Mouse (Mus musculus) CH12.LX (cell line): ENCODE data around the gene Gm10100. TPM values are rescaled to one million over a fixed set of nuclear protein-coding genes. Genes with fewer than 3 reads are reported as not detected.
A peak's percentile ranks its signal among the peaks of the same experiment; 100 is the strongest.
"Not testable (repeated sequence)": the region's sequence is repeated elsewhere in the genome, so short reads cannot be mapped to it uniquely, and the experiment has no call there.

Experiments
- DNase-seq: peaks from one replicate; pipeline ENCODE4 v3.0.0-alpha.2; 2013; ENCODE audit errors: extremely low read depth
- H3K27ac ChIP-seq: 2 replicates; pipeline ENCODE4 v1.5.1; 2012; ENCODE audit warnings: low read depth, mild to moderate bottlenecking, control low read depth, moderate library complexity; ENCODE audit not compliant: insufficient read depth
- H3K27me3 ChIP-seq: replicated peaks from 2 replicates; pipeline ENCODE3; 2012; ENCODE audit warnings: inconsistent platforms
- H3K36me3 ChIP-seq, 2 experiments: replicated peaks in 1 of 2; 2 replicates each; pipeline versions ENCODE3 to v1.6.1; 2012; ENCODE audit warnings: inconsistent platforms in 1 of 2, low read length in 1 of 2, mild to moderate bottlenecking in 1 of 2, mixed read lengths in 1 of 2, moderate library complexity in 1 of 2; ENCODE audit not compliant: control insufficient read depth in 1 of 2, insufficient read depth in 1 of 2
- H3K4me1 ChIP-seq, 2 experiments: 2 replicates each; pipeline ENCODE4 v1.6.1; 2012; ENCODE audit warnings: inconsistent platforms in 1 of 2, moderate library complexity in 1 of 2; ENCODE audit not compliant: insufficient read depth in 2 of 2, control insufficient read depth in 1 of 2
- H3K4me2 ChIP-seq: 2 replicates; pipeline ENCODE4 v1.6.1; 2012; ENCODE audit warnings: low read depth, mild to moderate bottlenecking, control low read depth; ENCODE audit not compliant: poor library complexity, insufficient read depth, severe bottlenecking
- H3K4me3 ChIP-seq, 3 experiments: fragments of 150-350 bp in 1 of 3; sonication (generic) in 1 of 3; replicated peaks in 1 of 3; 2 replicates each; pipeline versions ENCODE3 to v1.5.1; 2011 to 2012; ENCODE audit warnings: low read depth in 2 of 3, low read length in 2 of 3, mild to moderate bottlenecking in 2 of 3, moderate library complexity in 2 of 3, control low read depth in 1 of 3, improper control_type of control experiment in 1 of 3, inconsistent platforms in 1 of 3, mixed read lengths in 1 of 3; ENCODE audit not compliant: poor library complexity in 1 of 3
- H3K79me2 ChIP-seq: replicated peaks from 2 replicates; pipeline ENCODE4 v1.6.1; 2012; ENCODE audit warnings: mild to moderate bottlenecking, moderate library complexity; ENCODE audit not compliant: control insufficient read depth, poor library complexity, insufficient read depth, severe bottlenecking; ENCODE audit errors: extremely low read depth
- H3K9ac ChIP-seq: 2 replicates; pipeline ENCODE4 v1.6.1; 2012; ENCODE audit warnings: low read depth, mild to moderate bottlenecking, control low read depth, moderate library complexity; ENCODE audit not compliant: insufficient read depth
- H3K9me3 ChIP-seq: replicated peaks from 2 replicates; pipeline ENCODE3; 2012; ENCODE audit warnings: low read length, inconsistent platforms, mixed read lengths
- CHD1 ChIP-seq: IDR thresholded peaks from 2 replicates; pipeline ENCODE4 v1.6.1; 2012; ENCODE audit warnings: low read depth, low read length, improper control_type of control experiment, inconsistent platforms
- CHD2 ChIP-seq: IDR thresholded peaks from 2 replicates; pipeline ENCODE4 v1.6.1; 2011; ENCODE audit warnings: low read length, improper control_type of control experiment
- CTCF ChIP-seq, 2 experiments: IDR thresholded peaks in 1 of 2; conservative IDR thresholded peaks in 1 of 2; 2 replicates each; pipeline ENCODE4 v1.5.1; 2011 to 2012; ENCODE audit warnings: low read depth in 2 of 2, low read length in 2 of 2, improper control_type of control experiment in 1 of 2, inconsistent platforms in 1 of 2, mild to moderate bottlenecking in 1 of 2, moderate library complexity in 1 of 2
- E2F4 ChIP-seq: IDR thresholded peaks from 2 replicates; pipeline ENCODE4 v1.6.1; 2011; ENCODE audit warnings: low read depth, low read length, improper control_type of control experiment; ENCODE audit not compliant: insufficient replicate concordance
- ELF1 ChIP-seq: IDR thresholded peaks from 2 replicates; pipeline ENCODE4 v1.6.1; 2014; ENCODE audit warnings: low read depth, mild to moderate bottlenecking, inconsistent platforms, low read length, improper control_type of control experiment
- MAX ChIP-seq: IDR thresholded peaks from 2 replicates; pipeline ENCODE4 v1.6.1; 2011; ENCODE audit warnings: low read length, improper control_type of control experiment
- MYC ChIP-seq: IDR thresholded peaks from 2 replicates; pipeline ENCODE4 v1.6.1; 2011; ENCODE audit warnings: low read depth, mild to moderate bottlenecking, improper control_type of control experiment, low read length
- NELFE ChIP-seq: IDR thresholded peaks from 2 replicates; pipeline ENCODE4 v1.6.1; 2011; ENCODE audit warnings: low read depth, low read length, improper control_type of control experiment
- PAX5 ChIP-seq: IDR thresholded peaks from 2 replicates; pipeline ENCODE4 v1.6.1; 2012; ENCODE audit warnings: low read length, inconsistent platforms, mixed read lengths
- RAD21 ChIP-seq: IDR thresholded peaks from 2 replicates; pipeline ENCODE4 v1.6.1; 2011; ENCODE audit warnings: low read depth, mild to moderate bottlenecking, low read length, improper control_type of control experiment, moderate library complexity
- SMC3 ChIP-seq: IDR thresholded peaks from 2 replicates; pipeline ENCODE4 v1.6.1; 2011; ENCODE audit warnings: low read depth, low read length, improper control_type of control experiment
- TBP ChIP-seq: conservative IDR thresholded peaks from 2 replicates; pipeline ENCODE4 v1.6.1; 2011; ENCODE audit warnings: low read depth, low read length, improper control_type of control experiment
- UBTF ChIP-seq: IDR thresholded peaks from 2 replicates; pipeline ENCODE4 v1.6.1; 2012; ENCODE audit warnings: low read depth, mild to moderate bottlenecking, inconsistent platforms, low read length, improper control_type of control experiment, moderate library complexity
- USF2 ChIP-seq: conservative IDR thresholded peaks from 2 replicates; pipeline ENCODE4 v1.6.1; 2011; ENCODE audit warnings: low read depth, low read length, improper control_type of control experiment
- dilution Hi-C: fragments of 300-500 bp; cut with MboI; formaldehyde crosslinking; loops from 2 replicates; pipeline ENCODE4 v1.14.3; 2020; ENCODE audit warnings: low sequenced_read_pairs; ENCODE audit not compliant: extremely low pct_unique_long_range_greater_than_20kb, extremely low pct_ligation_motif_present
- in situ Hi-C: fragments of 300-500 bp; cut with MboI; formaldehyde crosslinking; loops from 3 replicates; pipeline ENCODE4 v1.14.3; 2019; ENCODE audit warnings: low sequenced_read_pairs, low pct_ligation_motif_present, low pct_unique_long_range_greater_than_20kb, mixed read lengths
- polyA plus RNA-seq: library from polyadenylated mRNA; unstranded; fragments of >175 nt; gene quantifications from 2 replicates; pipeline ENCODE4 v1.2.1, GENCODE M21; 2012; ENCODE audit warnings: low read depth; ENCODE audit not compliant: insufficient read length
- total RNA-seq, 2 experiments: library from RNA; depleted of rRNA; stranded (reverse); fragments of 300-350 nt in 1 of 2; fragments of >200 nt in 1 of 2; gene quantifications; 2 replicates each; pipeline ENCODE4 v1.2.3; 2012 to 2014

Gm10100 gene
- total and polyA plus RNA-seq, 3 experiments, result not detected

DNA sequence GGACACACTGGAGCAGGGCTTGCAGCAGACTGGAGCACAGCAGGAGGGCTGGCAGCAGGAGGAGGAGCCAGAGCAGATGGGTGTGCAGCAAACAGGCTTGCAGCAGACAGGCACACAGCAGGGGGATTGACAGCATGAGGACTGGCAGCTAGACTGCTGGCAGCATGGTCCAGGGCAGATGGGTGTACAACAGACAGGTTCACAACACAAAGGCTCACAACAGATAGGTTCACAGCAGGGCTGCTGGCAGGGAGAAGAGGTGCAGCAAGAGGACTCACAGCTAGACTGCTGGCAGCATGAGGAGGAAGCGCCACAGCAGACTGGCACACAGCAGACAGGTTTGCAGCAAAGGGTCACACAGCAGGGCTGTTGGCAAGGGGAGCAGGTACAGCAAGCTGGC, 24.4 kb downstream of the Gm10100 start:
- H3K9ac ChIP-seq, in situ Hi-C loops, H3K4me2 ChIP-seq, H3K4me1 ChIP-seq, DNase-seq, H3K4me3 ChIP-seq, H3K79me2 ChIP-seq, H3K27ac ChIP-seq, dilution Hi-C loops, H3K36me3 ChIP-seq: not testable (repeated sequence)
- peaks cover 20% of the 10 kb centered on the region for H3K27me3 ChIP-seq
- peaks cover 18% of the 10 kb centered on the region for H3K9me3 ChIP-seq

DNA sequence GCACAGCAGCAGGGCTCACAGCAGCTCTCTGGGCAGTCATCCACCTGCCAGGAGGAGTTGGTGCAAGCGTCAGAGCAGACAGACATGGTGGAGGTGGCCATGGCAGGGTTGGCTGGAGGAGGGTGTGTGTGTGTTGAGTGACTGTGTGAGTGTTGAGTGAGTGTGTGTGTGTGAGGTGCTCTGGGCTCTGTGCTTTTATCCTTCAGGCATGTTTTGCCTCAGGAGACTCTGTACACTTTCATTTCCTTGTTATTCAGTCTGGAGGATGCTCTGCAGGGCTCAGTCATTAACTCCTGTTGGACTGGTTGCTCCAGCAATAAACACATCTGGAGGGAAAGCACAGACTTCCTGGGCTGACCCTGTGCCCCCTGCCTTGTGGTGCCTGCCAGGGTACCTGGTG, 25.0 kb downstream of the Gm10100 start, which contains the start of gene Gm9736:
Gene Gm9736 (minus strand): TSS at position 101 of the 400 bp plus-strand sequence.
- H3K4me3 ChIP-seq, H3K36me3 ChIP-seq, H3K9ac ChIP-seq, H3K79me2 ChIP-seq, H3K4me2 ChIP-seq, dilution Hi-C loops, H3K27ac ChIP-seq, DNase-seq, H3K4me1 ChIP-seq, in situ Hi-C loops: not testable (repeated sequence)
- Histone ChIP-seq H3K27me3 (peaks cover 19% of the 10 kb centered on the region), H3K9me3 (peaks cover 18% of the 10 kb centered on the region)

DNA sequence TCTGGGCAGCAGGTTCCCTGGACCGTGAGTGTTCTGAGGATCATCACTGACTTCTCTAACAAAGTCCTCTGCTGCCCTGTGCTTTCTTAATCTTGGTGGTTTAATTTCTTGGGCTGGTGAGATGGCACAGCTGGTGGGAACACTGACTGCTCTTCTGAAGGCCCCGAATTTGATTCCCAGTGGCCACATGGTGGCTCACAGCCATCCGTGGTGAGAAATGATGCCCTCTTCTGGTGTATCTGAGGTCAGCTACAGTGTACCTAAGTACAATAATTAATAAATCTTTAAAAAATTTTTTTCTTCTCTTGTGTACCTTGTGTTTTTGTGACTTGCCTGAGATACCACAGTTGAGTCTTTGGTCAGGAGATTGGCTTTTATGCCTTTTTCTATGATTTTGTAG, 26.0 kb downstream of the Gm10100 start:
- H3K27ac ChIP-seq, in situ Hi-C loops: not testable (repeated sequence)

DNA sequence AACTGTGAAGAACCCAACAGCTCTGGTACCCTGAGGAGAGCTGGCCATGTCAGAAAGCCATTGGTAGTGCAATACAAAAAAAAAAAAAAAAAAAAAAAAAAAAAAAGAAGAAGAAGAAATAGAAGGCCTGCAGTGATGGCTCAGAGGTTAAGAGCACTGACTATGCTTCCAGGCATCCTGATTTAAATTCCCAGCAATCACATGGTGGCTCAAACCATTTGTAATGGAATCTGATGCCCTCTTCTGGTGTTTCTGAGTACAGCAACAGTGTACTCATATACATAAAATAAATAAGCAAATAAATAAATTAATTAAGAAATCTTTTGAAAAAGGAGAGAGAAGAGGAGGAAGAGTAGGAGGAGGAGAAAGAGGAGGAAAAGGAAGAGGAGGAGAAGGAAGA, 27.2 kb downstream of the Gm10100 start:
- Histone ChIP-seq H3K9me3 (peaks cover 7% of the 10 kb centered on the region), H3K4me3 (no peak overlapping the region), H3K27ac (no peak overlapping the region), H3K79me2 (no peaks in the 10 kb centered on the region), H3K4me1 (no peaks in the 10 kb centered on the region), H3K36me3 (no peaks in the 10 kb centered on the region), H3K27me3 (peaks cover 34% of the 10 kb centered on the region), H3K4me2 (peak overlapping the region; percentile 26; the same call in 1 of the 2 replicates), H3K9ac (no peak overlapping the region)
- in situ Hi-C loops (no loop called here), dilution Hi-C loops (no loop called here)
- TF ChIP-seq RAD21 (peak; percentile 49), USF2 (no peak), MYC (0 out of 2 replicates have a peak, but pooled peaks have one; percentile 23), PAX5 (no peak), E2F4 (no peak), CHD1 (no peak), MAX (no peak), UBTF (no peak), ELF1 (no peak), SMC3 (peak; percentile 39), CTCF (conservative IDR thresholded peaks at IDR 0.05 in 1 of 2, IDR thresholded peaks at IDR 0.05 in 1 of 2; ENCODE audit: low read depth in 2 of 2, low read length in 2 of 2) (peak in 1 of 2 experiments; percentile 51; a peak in 2 of 4 replicates), TBP (no peak), NELFE (no peak), CHD2 (no peak)
- DNase-seq, result no peak

More for the DNA sequence above, 26.0 kb downstream of the Gm10100 start:
- peak; percentile 15 for DNase-seq
- H3K4me3 ChIP-seq, result not testable (repeated sequence)
- H3K9me3 ChIP-seq, result peaks cover 16% of the 10 kb centered on the region
- TF ChIP-seq CTCF (conservative IDR thresholded peaks at IDR 0.05 in 1 of 2, IDR thresholded peaks at IDR 0.05 in 1 of 2; ENCODE audit: low read depth in 2 of 2, low read length in 2 of 2), result peak in 1 of 2 experiments; percentile 71; a peak in 2 of 4 replicates
- peak; percentile 13 for TF ChIP-seq RAD21
- TF ChIP-seq SMC3, result peak; percentile 54
- TF ChIP-seq, all 38 proteins: peak for 3; not testable (repeated sequence) for 35
- H3K4me1 ChIP-seq, H3K4me2 ChIP-seq, H3K36me3 ChIP-seq, dilution Hi-C loops, H3K79me2 ChIP-seq, H3K9ac ChIP-seq: not testable (repeated sequence)
- peaks cover 23% of the 10 kb centered on the region for H3K27me3 ChIP-seq

DNA sequence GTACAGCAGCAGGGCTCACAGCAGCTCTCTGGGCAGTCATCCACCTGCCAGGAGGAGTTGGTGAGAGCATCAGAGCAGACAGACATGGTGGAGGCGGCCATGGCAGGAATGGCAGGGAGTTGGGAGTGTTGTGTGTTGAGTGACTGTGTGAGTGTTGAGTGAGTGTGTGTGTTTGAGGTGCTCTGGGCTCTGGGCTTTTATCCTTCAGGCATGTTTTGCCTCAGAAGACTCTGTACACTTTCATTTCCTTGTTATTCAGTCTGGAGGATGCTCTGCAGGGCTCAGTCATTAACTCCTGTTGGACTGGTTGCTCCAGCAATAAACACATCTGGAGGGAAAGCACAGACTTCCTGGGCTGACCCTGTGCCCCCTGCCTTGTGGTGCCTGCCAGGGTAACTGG, 33.3 kb downstream of the Gm10100 start, which contains the start of gene Gm3233:
Gene Gm3233 (minus strand): TSS at position 101 of the 400 bp plus-strand sequence.
- H3K27ac ChIP-seq, H3K4me3 ChIP-seq, dilution Hi-C loops, H3K9ac ChIP-seq, H3K4me2 ChIP-seq, H3K9me3 ChIP-seq, H3K4me1 ChIP-seq, DNase-seq, H3K36me3 ChIP-seq, in situ Hi-C loops, H3K79me2 ChIP-seq: not testable (repeated sequence)
- H3K27me3 ChIP-seq, result peaks cover 39% of the 10 kb centered on the region
